Mouse (Mus musculus): Measurements from ENCODE around the gene Phxr2. TPM values are rescaled to one million over a fixed set of nuclear protein-coding genes. Genes with fewer than 3 reads are reported as not detected.

Phxr2 gene
- polyA plus RNA-seq, 1 experiment, result not detected

DNA sequence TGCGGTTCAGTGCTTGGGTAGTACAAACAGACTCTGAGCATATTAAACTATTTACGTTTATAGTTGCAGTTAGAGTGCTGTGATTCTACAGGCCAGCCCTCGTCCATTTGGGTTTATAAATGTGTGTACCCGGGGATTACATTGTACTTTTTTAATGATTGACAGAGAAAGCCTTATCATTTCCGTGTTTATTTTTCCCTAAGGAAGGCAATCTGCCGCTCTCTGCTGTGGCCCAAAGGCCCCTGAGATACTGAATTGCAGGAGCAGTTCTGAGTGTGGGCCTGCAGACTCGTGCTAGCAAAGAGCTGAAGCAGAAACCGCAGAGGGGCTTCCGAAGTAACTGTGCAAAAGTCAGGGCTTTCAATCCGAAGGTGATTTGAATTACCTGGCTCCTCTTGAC lies 8.2 kb downstream of the Phxr2 start:
- Histone ChIP-seq H3K27me3 (ENCODE audit: control insufficient read depth, insufficient read depth, insufficient read length) (no peaks in the 10 kb centered on the region), H3K36me3 (ENCODE audit: control insufficient read depth, insufficient read depth) (no peaks in the 10 kb centered on the region), H3ac (ENCODE audit: control insufficient read depth, insufficient read length) (no peak overlapping the region), H3K4me3 (no peak overlapping the region), H3K4me2 (ENCODE audit: low read depth) (no peak overlapping the region), H3K79me2 (ENCODE audit: control insufficient read depth, insufficient read depth) (no peaks in the 10 kb centered on the region)
- TF ChIP-seq USF1 (IDR thresholded peaks at IDR 0.05; ENCODE audit: low read depth) (no peak), SRF (IDR thresholded peaks at IDR 0.05; ENCODE audit: control insufficient read depth, insufficient read length, low read depth) (no peak), MYOG (IDR thresholded peaks at IDR 0.05; ENCODE audit: control insufficient read depth in 1 of 3, insufficient read depth in 1 of 3, insufficient read length in 2 of 3, low read depth in 2 of 3) (no peak), CEBPB (IDR thresholded peaks at IDR 0.05; ENCODE audit: insufficient read depth, poor library complexity, severe bottlenecking) (no peak), MYOD1 (IDR thresholded peaks at IDR 0.05; ENCODE audit: control insufficient read depth in 1 of 3, insufficient read length in 2 of 3, low read depth in 2 of 3) (no peak)

DNA sequence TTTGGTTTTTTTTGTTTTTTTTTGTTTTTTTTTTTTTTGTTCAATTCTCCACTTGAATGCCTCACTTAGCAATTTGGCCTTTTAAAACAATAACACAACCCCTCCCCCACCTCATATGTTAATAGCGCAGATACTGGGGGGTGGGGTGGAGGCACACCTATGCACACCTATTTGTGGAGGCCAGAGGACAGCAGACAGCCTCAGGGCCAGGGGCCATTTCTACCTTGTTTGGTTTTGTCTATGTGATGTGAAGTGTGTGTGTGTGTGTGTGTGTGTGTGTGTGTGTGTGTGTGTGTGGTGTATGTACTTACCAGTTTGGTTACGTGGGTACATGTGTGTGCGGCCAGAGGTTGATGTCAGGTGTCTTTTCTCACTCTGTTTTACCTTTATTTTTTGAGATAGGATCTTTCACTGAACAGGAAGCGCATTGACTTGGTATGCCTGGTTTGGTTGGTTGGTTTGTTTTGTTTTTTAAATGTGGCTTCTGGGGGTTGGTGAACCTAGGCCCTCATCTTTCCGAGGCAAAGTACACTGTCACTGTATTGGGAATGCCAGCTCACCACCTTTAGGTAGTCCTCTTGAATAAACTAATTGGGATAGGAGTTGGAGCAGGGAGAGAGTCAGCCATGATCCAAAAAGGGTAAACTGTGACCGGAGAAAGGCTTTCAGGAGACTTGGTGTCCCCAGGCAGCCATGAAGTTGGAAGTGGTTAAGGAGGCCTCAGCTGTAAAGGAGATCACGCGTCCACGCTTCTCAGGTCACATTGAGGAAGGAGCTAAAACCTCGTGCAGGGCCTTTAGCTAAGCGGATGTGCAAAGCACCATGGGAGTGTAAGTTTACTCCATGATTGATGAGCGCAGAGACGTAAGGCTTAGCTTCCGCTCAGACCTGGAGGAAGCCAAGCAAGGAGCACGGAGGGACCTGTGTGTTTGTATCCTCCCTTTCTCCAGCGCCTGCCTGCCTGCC lies 9.2 kb downstream of the Phxr2 start:
- Histone ChIP-seq H3K27me3 (ENCODE audit: control insufficient read depth, insufficient read depth, insufficient read length) (no peaks in the 10 kb centered on the region), H3ac (ENCODE audit: control insufficient read depth, insufficient read length) (no peak overlapping the region), H3K36me3 (ENCODE audit: control insufficient read depth, insufficient read depth) (no peaks in the 10 kb centered on the region), H3K4me2 (ENCODE audit: low read depth) (no peak overlapping the region), H3K79me2 (ENCODE audit: control insufficient read depth, insufficient read depth) (peaks cover 5% of the 10 kb centered on the region), H3K4me3 (no peak overlapping the region)
- TF ChIP-seq MYOD1 (IDR thresholded peaks at IDR 0.05; ENCODE audit: control insufficient read depth in 1 of 3, insufficient read length in 2 of 3, low read depth in 2 of 3) (no peak), SRF (IDR thresholded peaks at IDR 0.05; ENCODE audit: control insufficient read depth, insufficient read length, low read depth) (no peak), USF1 (IDR thresholded peaks at IDR 0.05; ENCODE audit: low read depth) (no peak), MYOG (IDR thresholded peaks at IDR 0.05; ENCODE audit: control insufficient read depth in 1 of 3, insufficient read depth in 1 of 3, insufficient read length in 2 of 3, low read depth in 2 of 3) (no peak), CEBPB (IDR thresholded peaks at IDR 0.05; ENCODE audit: insufficient read depth, poor library complexity, severe bottlenecking) (no peak), E2F4 (IDR thresholded peaks at IDR 0.05; ENCODE audit: insufficient read depth) (no peak), POLR2AphosphoS2 (IDR thresholded peaks at IDR 0.05; ENCODE audit: insufficient read length, low read depth) (no peak), TCF12 (IDR thresholded peaks at IDR 0.05; ENCODE audit: insufficient read depth, poor library complexity, severe bottlenecking) (no peak), MAX (IDR thresholded peaks at IDR 0.05; ENCODE audit: low read depth) (no peak), TCF3 (IDR thresholded peaks at IDR 0.05; ENCODE audit: insufficient read length, low read depth) (no peak), REST (IDR thresholded peaks at IDR 0.05; ENCODE audit: insufficient read depth, insufficient read length) (no peak), POLR2A (IDR thresholded peaks at IDR 0.05; ENCODE audit: insufficient read length, low read depth) (no peak)

DNA sequence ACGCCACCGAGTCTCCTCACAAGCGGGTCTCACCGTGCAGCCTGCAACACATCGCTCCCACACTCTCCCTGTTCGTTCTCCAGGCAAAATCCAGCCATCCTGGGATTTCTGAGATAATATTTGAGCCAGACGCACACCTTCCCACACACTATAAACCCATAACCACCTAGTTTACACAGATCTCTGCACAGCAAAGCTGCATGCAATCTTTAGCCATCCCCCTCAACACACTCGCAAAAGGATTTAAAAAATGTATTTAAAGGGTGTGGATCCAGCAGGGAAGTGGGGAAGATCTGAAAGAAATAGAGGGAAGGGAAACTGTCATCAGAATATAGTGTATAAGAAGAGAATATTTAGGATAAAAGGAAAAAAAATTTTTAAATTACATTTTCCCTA lies 9.9 kb downstream of the Phxr2 start:
- Histone ChIP-seq H3K36me3 (ENCODE audit: control insufficient read depth, insufficient read depth) (no peaks in the 10 kb centered on the region), H3K4me2 (ENCODE audit: low read depth) (no peak overlapping the region), H3ac (ENCODE audit: control insufficient read depth, insufficient read length) (no peak overlapping the region), H3K79me2 (ENCODE audit: control insufficient read depth, insufficient read depth) (peaks cover 5% of the 10 kb centered on the region), H3K27me3 (ENCODE audit: control insufficient read depth, insufficient read depth, insufficient read length) (no peaks in the 10 kb centered on the region), H3K4me3 (no peak overlapping the region)
- TF ChIP-seq E2F4 (IDR thresholded peaks at IDR 0.05; ENCODE audit: insufficient read depth) (no peak), POLR2A (IDR thresholded peaks at IDR 0.05; ENCODE audit: insufficient read length, low read depth) (no peak), SRF (IDR thresholded peaks at IDR 0.05; ENCODE audit: control insufficient read depth, insufficient read length, low read depth) (no peak), TCF3 (IDR thresholded peaks at IDR 0.05; ENCODE audit: insufficient read length, low read depth) (no peak), MAX (IDR thresholded peaks at IDR 0.05; ENCODE audit: low read depth) (no peak), POLR2AphosphoS2 (IDR thresholded peaks at IDR 0.05; ENCODE audit: insufficient read length, low read depth) (no peak), USF1 (IDR thresholded peaks at IDR 0.05; ENCODE audit: low read depth) (no peak), MYOD1 (IDR thresholded peaks at IDR 0.05; ENCODE audit: control insufficient read depth in 1 of 3, insufficient read length in 2 of 3, low read depth in 2 of 3) (no peak), CEBPB (IDR thresholded peaks at IDR 0.05; ENCODE audit: insufficient read depth, poor library complexity, severe bottlenecking) (no peak), MYOG (IDR thresholded peaks at IDR 0.05; ENCODE audit: control insufficient read depth in 1 of 3, insufficient read depth in 1 of 3, insufficient read length in 2 of 3, low read depth in 2 of 3) (no peak), REST (IDR thresholded peaks at IDR 0.05; ENCODE audit: insufficient read depth, insufficient read length) (no peak), TCF12 (IDR thresholded peaks at IDR 0.05; ENCODE audit: insufficient read depth, poor library complexity, severe bottlenecking) (no peak)

DNA sequence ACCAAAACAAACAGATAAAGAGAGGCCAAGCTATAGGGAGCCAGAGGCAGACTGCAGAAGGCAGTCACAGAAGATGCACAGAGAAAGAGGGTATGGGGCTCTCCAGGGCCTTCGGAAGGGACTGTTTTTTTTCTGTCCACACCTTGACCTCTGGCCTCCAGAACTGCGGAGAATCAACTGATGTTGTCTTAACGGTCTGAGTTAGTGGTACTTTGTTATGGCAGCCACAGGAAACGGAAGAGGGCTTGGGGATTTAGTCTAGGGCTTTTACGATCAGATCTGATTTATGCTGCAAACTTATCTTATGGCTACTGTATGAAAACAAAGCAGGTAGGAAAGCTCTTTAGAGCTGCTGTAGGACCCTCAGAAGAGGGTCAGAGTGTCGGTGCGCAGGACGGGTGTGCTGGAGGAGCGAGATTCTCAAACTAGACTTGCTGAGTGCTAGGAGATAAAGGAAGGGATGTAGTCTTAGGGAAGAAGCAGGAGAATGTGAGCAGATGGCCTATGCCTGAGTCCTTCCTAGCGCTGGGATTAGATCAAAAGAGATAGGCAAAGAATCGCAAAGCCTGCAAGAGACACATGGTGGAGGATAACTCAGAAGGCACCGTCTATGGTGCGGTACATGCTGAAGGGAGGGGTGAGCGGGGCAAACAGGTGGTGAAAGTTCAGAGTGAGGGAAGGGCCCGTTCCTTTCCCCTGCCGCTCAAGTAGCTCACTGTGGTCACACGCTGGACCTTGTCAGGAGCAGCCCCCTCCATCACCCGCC lies 10.5 kb downstream of the Phxr2 start:
- H3K4me2 ChIP-seq (ENCODE audit: low read depth), result no peak overlapping the region
- H3ac ChIP-seq (ENCODE audit: control insufficient read depth, insufficient read length), result no peak overlapping the region
- no peaks in the 10 kb centered on the region for H3K36me3 ChIP-seq (ENCODE audit: control insufficient read depth, insufficient read depth)
- H3K4me3 ChIP-seq, result no peak overlapping the region
- no peak for TF ChIP-seq POLR2AphosphoS2 (IDR thresholded peaks at IDR 0.05; ENCODE audit: insufficient read length, low read depth)
- no peak for TF ChIP-seq MYOG (IDR thresholded peaks at IDR 0.05; ENCODE audit: control insufficient read depth in 1 of 3, insufficient read depth in 1 of 3, insufficient read length in 2 of 3, low read depth in 2 of 3)
- TF ChIP-seq TCF12 (IDR thresholded peaks at IDR 0.05; ENCODE audit: insufficient read depth, poor library complexity, severe bottlenecking), result no peak
- no peak for TF ChIP-seq USF1 (IDR thresholded peaks at IDR 0.05; ENCODE audit: low read depth)
- TF ChIP-seq MAX (IDR thresholded peaks at IDR 0.05; ENCODE audit: low read depth), result no peak
- no peak for TF ChIP-seq CEBPB (IDR thresholded peaks at IDR 0.05; ENCODE audit: insufficient read depth, poor library complexity, severe bottlenecking)
- no peak for TF ChIP-seq E2F4 (IDR thresholded peaks at IDR 0.05; ENCODE audit: insufficient read depth)
- TF ChIP-seq SRF (IDR thresholded peaks at IDR 0.05; ENCODE audit: control insufficient read depth, insufficient read length, low read depth), result no peak
- no peak for TF ChIP-seq TCF3 (IDR thresholded peaks at IDR 0.05; ENCODE audit: insufficient read length, low read depth)
- TF ChIP-seq REST (IDR thresholded peaks at IDR 0.05; ENCODE audit: insufficient read depth, insufficient read length), result no peak
- no peak for TF ChIP-seq MYOD1 (IDR thresholded peaks at IDR 0.05; ENCODE audit: control insufficient read depth in 1 of 3, insufficient read length in 2 of 3, low read depth in 2 of 3)
- peaks cover 5% of the 10 kb centered on the region for H3K79me2 ChIP-seq (ENCODE audit: control insufficient read depth, insufficient read depth)
- no peaks in the 10 kb centered on the region for H3K27me3 ChIP-seq (ENCODE audit: control insufficient read depth, insufficient read depth, insufficient read length)
